Mouse (Mus musculus) heart, postnatal 0 days (tissue): Measurements from ENCODE around the gene Antxr2. TPM values are rescaled to one million over a fixed set of nuclear protein-coding genes. Genes with fewer than 3 reads are reported as not detected.

Source experiments
- ATAC-seq: fragments of 200-750 bp; cut with Nextera tagmentation; 2 replicates; pipeline ENCODE4 v1.8.0; 2017; ENCODE audit warnings: low read depth, moderate number of reproducible peaks, moderate library complexity; ENCODE audit not compliant: insufficient read depth
- DNase-seq: peaks from one replicate; pipeline ENCODE4 v3.0.0-alpha.2; 2016; ENCODE audit warnings: low spot score
- H3K27ac ChIP-seq: fragments of 300-500 bp; sonication (generic); 2 replicates; pipeline ENCODE4 v1.5.1; 2014; ENCODE audit warnings: low read depth, mild to moderate bottlenecking
- H3K27me3 ChIP-seq: fragments of 300-500 bp; sonication (generic); 2 replicates; pipeline ENCODE4 v1.6.1; 2014; ENCODE audit warnings: low read length, mixed read lengths; ENCODE audit not compliant: control insufficient read depth, insufficient read depth
- H3K36me3 ChIP-seq: fragments of 300-500 bp; sonication (generic); replicated peaks from 2 replicates; pipeline ENCODE4 v1.6.1; 2014; ENCODE audit warnings: low read length, mixed read lengths; ENCODE audit not compliant: control insufficient read depth, insufficient read depth
- H3K4me1 ChIP-seq: fragments of 300-500 bp; sonication (generic); 2 replicates; pipeline ENCODE4 v1.6.1; 2014; ENCODE audit warnings: antibody characterized with exemption; ENCODE audit not compliant: control insufficient read depth, insufficient read depth
- H3K4me2 ChIP-seq: fragments of 300-500 bp; sonication (generic); 2 replicates; pipeline ENCODE4 v1.6.1; 2014; ENCODE audit warnings: low read depth, mild to moderate bottlenecking, low read length, moderate library complexity
- H3K4me3 ChIP-seq: fragments of 300-500 bp; sonication (generic); 2 replicates; pipeline ENCODE4 v1.5.1; 2014; ENCODE audit warnings: low read depth, low read length
- H3K9ac ChIP-seq: fragments of 300-500 bp; sonication (generic); replicated peaks from 2 replicates; pipeline ENCODE4 v1.6.1; 2014; ENCODE audit warnings: low read depth, low read length, mixed read lengths
- H3K9me3 ChIP-seq: fragments of 300-500 bp; sonication (generic); replicated peaks from 2 replicates; pipeline ENCODE4 v1.6.1; 2016; ENCODE audit warnings: low read length; ENCODE audit not compliant: control insufficient read depth
- CTCF ChIP-seq: IDR thresholded peaks from 2 replicates; pipeline ENCODE4 v1.5.1; 2016; ENCODE audit warnings: antibody characterized with exemption, control low read depth, low read depth
- EP300 ChIP-seq: IDR thresholded peaks from 2 replicates; pipeline ENCODE4 v1.6.1; 2016; ENCODE audit warnings: antibody characterized with exemption, low read depth
- WGBS: fragments of 180-500 bp; shearing (Covaris S2); extraction: QIAGEN DNeasy Blood & Tissue Kit; methylation state at CpG from one replicate; pipeline ENCODE4 v1.1.7; 2014; 5-methylcytosine and 5-hydroxymethylcytosine counted together
- polyA plus RNA-seq: library from polyadenylated mRNA; unstranded; fragments of >200 nt; fragmentation: Nextera tagmentation; extraction: Ambion mirVana; gene quantifications from 2 replicates; pipeline ENCODE4 v1.2.1, GENCODE M21; 2015
- total RNA-seq: library from RNA; depleted of rRNA; stranded (reverse); fragments of >200 nt; gene quantifications from 2 replicates; pipeline ENCODE4 v1.2.3, GENCODE M21; 2014; ENCODE audit warnings: low replicate concordance

The Antxr2 gene
- total and polyA plus RNA-seq, 2 experiments from 2014 or later: 48.6 to 78.7 TPM

DNA sequence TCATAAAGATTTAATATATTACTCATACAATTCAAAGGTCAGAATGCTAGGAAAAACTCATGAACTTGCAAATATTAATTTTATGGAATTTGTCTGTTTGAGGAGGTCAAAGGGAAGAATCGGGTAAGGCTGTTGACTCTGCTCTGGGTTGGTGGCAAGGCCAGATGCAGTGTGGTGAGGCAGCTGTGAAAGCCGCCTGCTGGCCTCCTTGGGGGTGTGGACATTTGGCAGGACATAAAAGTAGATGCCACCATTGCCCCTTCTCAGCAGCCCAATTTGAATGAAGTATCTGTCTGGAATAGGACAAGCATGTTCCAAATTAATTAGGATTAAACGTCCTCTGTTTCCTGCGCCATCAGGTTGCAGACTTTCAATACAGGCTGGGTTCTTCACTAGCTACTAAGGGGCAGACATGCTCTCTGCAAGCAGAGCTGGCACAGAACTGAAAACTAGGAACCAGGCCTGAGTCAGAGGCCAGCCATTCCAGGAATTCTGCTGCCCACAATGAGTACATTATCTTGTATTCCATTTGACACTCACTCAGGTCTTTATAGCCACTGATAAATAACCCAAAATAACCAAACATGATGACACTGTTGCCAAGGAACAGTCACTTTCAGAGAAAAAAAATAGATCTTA is 44.1 kb downstream of the Antxr2 start:
- DNase-seq (peak; percentile 82), ATAC-seq (peak; percentile 98)
- Histone ChIP-seq H3K4me3 (no peak overlapping the region), H3K4me2 (no peak overlapping the region), H3K27me3 (no peaks in the 10 kb centered on the region), H3K9me3 (no peaks in the 10 kb centered on the region), H3K36me3 (0 out of 2 replicates have a peak, but pooled peaks cover 6% of the 10 kb centered on the region), H3K27ac (peak overlapping the region; percentile 93), H3K9ac (no peak overlapping the region), H3K4me1 (0 out of 2 replicates have a peak, but pooled peaks cover 6% of the 10 kb centered on the region)
- 35% methylated on average over 4 of the region's 4 CpGs for WGBS
- peak; percentile 30 for TF ChIP-seq CTCF
- peak; percentile 86 for TF ChIP-seq EP300

DNA sequence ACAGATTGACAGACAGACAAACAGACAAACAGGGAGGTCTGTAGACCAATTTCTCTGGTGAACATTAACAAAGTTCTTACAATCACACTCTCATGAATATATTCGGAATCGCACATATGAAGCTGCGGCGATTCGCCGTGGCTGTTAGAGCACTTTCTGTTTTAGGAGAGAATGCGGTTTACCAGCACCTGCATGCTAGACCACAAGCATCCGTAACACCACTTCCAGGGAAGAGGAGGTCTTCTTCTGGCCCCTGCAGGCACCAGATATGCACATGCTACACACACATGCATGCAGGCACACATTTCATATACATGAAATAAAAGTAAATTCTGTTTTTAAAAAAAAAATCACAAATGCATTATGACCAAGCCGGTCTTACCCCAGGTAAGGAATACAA is 47.5 kb downstream of the Antxr2 start:
- no peak for ATAC-seq

DNA sequence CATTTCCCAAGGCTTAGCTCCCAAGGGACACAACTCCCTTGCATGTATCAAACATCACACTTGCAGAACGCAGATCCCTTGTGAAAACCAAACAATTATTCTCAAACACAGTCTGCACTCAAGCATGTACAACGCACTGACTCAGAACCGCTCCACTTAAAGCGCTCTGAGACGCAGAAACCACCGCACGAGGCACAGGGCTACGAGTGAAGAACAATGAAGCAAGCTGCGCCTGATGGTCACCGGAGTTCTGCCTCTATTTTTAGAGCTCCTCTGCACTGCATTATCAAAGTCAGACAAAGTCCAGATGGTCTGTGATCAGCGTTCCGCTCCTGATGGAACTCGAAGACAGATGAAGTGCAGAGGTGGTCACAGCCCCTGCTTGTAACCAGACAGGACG is 50.4 kb downstream of the Antxr2 start:
- peak; percentile 95 for ATAC-seq
- peak overlapping the region; percentile 95 for H3K27ac ChIP-seq
- peak overlapping the region; percentile 4; the same call in 1 of the 2 replicates for H3K4me3 ChIP-seq
- WGBS: 3% methylated on average over 14 of the region's 14 CpGs
- H3K27me3 ChIP-seq: no peaks in the 10 kb centered on the region
- peaks cover 17% of the 10 kb centered on the region for H3K4me1 ChIP-seq
- H3K9me3 ChIP-seq: no peaks in the 10 kb centered on the region
- peak overlapping the region; percentile 55 for H3K4me2 ChIP-seq
- H3K9ac ChIP-seq: peak overlapping the region; percentile 43; the same call in 1 of the 2 replicates
- peaks cover 13% of the 10 kb centered on the region; the same call in 1 of the 2 replicates for H3K36me3 ChIP-seq
- TF ChIP-seq CTCF (no peak), EP300 (peak; percentile 87)
- DNase-seq: peak; percentile 88

More for the DNA sequence above, 47.5 kb downstream of the Antxr2 start:
- H3K9me3 ChIP-seq: no peaks in the 10 kb centered on the region
- no peak for DNase-seq
- H3K4me2 ChIP-seq: no peak overlapping the region
- TF ChIP-seq EP300: no peak
- TF ChIP-seq CTCF: no peak
- no peaks in the 10 kb centered on the region for H3K27me3 ChIP-seq
- no peak overlapping the region for H3K4me3 ChIP-seq
- peak overlapping the region; percentile 38; the same call in 1 of the 2 replicates for H3K27ac ChIP-seq
- H3K4me1 ChIP-seq: peaks cover 17% of the 10 kb centered on the region
- 94% methylated on average over 9 of the region's 9 CpGs for WGBS
- no peak overlapping the region for H3K9ac ChIP-seq
- 0 out of 2 replicates have a peak, but pooled peaks cover 6% of the 10 kb centered on the region for H3K36me3 ChIP-seq

DNA sequence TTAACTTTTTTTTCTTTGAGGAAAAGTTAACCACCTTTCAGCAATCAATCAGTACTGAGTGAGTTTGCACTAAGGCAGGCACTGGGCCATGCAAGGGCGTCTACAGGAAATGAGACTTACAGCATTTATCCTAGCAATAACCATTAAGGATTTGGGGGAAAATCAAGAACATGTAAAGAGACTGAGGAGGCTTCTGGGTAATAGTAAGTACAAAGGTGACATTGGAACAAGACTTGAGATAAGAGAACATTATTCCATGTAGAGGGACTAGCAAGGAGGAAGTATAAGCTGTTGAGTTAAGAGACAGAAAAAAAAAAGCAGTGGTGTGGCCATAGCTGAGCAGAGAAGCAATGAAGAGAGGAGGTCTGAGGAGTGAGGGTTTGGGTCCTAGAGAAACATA is 57.5 kb downstream of the Antxr2 start:
- ATAC-seq: no peak
- H3K9ac ChIP-seq: no peak overlapping the region
- no peak for TF ChIP-seq EP300
- no peak for TF ChIP-seq CTCF

DNA sequence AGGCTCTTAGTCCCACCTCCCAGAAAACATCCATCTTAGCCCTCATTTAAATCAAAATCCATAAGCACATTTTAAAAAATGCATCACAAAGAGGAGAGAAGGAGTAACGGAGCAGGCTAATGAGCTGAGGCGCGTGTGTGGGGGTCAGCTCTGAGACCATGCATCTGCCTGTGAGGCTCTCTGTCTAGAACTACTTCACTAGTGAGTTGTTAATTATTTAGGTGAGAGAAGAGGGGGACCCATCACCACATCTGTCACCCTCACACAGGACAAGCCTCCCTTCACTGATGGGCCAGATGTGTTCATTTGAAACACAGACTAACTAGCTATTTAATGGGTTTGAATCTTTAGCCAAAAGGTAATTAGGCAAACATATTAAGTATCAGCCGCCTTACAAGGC is 58.8 kb downstream of the Antxr2 start:
- Histone ChIP-seq H3K9ac (no peak overlapping the region), H3K27me3 (no peaks in the 10 kb centered on the region), H3K9me3 (no peaks in the 10 kb centered on the region), H3K4me1 (no peaks in the 10 kb centered on the region), H3K27ac (no peak overlapping the region), H3K4me2 (no peak overlapping the region), H3K36me3 (peaks cover 22% of the 10 kb centered on the region), H3K4me3 (no peak overlapping the region)
- no peak for TF ChIP-seq CTCF
- no peak for TF ChIP-seq EP300
- WGBS: 89% methylated on average over 4 of the region's 4 CpGs
- no peak for ATAC-seq
- DNase-seq: no peak

More for the DNA sequence above, 57.5 kb downstream of the Antxr2 start:
- WGBS: 85% methylated on average over 1 of the region's 1 CpGs
- Histone ChIP-seq H3K27ac (no peak overlapping the region), H3K27me3 (no peaks in the 10 kb centered on the region), H3K9me3 (no peaks in the 10 kb centered on the region), H3K4me1 (no peaks in the 10 kb centered on the region), H3K4me2 (no peak overlapping the region), H3K4me3 (no peak overlapping the region), H3K36me3 (peaks cover 29% of the 10 kb centered on the region)
- DNase-seq: no peak
